Mouse (Mus musculus): ENCODE measurements around the gene Fam193a.

Fam193a gene

DNA sequence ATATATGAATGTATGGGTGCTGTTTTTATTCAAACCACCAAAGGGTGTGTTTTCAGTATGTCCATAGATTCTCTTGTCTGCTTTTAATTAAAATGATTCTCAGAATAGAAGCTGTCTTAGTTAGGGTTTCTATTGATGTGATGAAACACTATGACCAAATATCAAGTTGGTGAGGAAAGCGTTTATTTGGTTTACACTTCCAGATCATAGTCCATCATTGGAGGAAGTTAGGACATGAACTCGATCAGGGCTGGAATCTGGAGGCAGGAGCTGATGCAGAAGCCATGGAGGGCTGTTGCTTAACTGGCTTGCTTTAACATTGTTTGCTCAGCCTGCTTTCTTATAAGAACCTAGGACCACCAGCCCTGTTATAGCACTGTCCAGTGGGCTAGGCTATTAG is 12.0 kb downstream of the Fam193a start:
- DNase-seq (ENCODE audit: low spot score), result no peak

DNA sequence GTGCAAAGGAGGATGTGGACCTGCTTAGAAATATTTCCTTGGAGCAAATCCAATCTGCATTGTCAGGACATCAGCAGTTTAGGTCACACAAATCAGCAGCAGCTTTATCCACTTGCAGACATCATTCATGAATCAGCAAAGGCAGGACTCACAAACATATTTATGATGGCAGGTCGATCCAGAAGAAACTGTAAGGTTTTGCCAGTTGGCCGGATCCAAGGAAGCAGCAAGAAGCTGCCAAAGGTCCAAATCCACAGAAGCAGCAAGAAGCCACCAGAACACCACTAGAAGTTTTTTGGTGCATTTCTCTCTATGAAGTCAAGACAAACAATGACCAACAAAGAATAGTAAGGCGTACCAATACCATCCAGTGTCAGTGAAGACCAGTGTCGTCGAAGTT is 15.9 kb downstream of the Fam193a start:
- no peak for DNase-seq (ENCODE audit: low spot score)

DNA sequence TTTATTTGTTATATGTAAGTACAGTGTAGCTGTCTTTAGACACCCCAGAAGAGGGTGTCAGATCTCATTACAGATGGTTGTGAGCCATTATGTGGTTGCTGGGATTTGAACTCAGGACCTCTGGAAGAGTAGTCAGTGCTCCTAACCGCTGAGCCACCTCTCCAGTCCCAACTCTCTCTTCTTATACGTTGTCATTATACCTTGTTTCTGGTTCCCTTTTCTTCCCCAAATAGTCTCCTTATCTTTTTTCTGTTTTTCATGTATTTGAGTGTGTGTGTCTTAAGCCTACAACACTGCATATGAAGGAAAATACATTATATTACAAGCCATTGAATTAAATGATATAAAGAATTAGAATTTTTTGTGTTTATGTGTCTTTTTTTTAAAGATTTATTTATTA is 17.0 kb downstream of the Fam193a start:
- DNase-seq (ENCODE audit: low spot score), result no peak

DNA sequence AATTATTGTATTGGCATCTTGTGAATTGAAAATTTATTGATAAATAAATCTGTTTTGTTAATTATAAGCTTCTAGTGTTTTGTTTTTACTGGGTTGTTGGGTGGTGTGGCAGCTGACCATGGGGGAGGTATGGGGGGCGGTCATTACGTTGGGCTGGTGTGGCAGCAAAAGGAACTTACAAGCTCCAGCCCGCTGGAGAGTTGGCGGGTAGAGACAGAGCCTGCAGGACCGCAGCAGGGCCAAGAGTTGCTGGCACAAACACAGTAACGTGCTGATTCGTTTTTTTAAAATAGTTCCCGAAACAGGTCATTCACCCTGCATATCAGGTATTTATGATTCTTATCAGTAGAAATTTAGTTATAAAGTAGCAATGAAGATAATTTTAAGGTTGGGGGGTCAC is 23.5 kb downstream of the Fam193a start:
- no peak for DNase-seq (ENCODE audit: low spot score)

DNA sequence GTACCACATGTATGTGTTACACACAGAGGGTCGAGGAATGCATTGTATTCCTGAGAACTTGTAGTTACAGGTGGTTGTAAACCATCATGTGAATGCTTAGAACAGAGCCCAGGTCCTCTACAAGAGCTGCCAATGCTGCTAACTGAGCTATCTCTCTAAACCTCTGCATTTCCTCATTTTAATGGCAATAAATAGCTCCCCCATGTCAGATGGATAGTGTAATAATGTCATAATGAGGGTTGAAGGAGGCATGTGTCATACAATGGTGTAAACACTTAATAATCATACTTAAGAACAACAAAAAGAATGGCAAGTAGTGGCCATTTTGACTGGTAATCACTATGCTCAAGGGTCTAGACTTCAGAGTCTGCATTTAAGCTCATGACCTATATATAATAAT is 25.6 kb downstream of the Fam193a start:
- no peak for DNase-seq (ENCODE audit: low spot score)

DNA sequence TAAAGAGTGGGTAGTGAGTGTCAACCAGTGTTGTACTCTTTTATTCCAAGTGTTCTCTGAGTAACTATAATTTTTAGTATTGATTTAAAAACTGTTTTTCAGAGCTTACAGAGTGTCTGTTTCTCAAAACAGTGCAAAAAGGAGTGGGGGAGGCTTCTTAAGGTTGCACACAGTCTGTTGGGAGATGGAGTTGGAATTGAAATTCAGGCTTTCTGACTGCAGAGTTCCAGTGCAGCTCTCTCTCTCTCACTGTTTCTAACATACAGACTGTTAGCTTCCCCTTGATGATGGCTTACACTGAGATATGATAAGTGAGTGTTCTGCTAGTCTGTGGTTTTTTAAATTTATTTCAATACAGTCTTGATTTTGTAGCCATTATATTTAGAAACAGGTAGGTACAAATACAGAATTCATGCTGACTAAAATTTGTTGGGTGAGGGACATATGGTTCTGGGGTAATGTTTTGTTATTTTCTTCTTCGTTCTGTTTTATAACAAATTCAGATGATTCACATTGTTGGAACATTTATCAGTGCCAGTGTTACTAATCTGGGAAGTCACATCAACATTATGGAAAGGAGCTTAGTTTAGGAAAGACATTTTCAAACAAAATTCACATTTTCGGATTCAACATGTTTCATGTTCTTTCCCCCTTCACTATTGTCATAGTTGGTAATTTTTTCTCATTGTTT is 26.3 kb downstream of the Fam193a start:
- DNase-seq (ENCODE audit: low spot score), result no peak

DNA sequence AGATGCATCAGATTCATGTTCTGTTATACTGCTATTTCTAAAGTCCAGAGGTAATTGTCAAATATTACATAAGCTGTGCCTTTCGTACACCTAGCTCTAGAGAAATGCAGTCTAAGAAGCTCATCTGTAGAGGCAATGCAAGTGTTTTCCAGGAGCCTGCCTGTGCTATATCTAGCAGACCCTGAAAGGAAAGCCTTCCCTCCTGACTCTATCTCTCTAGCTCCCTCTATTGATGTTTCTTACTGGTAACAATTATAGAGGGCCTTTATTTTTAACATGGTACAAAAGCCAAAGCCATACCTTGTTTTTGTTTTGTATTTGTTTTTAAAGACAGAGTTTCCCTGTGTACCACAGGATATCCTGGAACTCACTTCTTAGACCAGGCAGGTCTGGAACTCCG is 28.1 kb downstream of the Fam193a start:
- no peak for DNase-seq (ENCODE audit: low spot score)

DNA sequence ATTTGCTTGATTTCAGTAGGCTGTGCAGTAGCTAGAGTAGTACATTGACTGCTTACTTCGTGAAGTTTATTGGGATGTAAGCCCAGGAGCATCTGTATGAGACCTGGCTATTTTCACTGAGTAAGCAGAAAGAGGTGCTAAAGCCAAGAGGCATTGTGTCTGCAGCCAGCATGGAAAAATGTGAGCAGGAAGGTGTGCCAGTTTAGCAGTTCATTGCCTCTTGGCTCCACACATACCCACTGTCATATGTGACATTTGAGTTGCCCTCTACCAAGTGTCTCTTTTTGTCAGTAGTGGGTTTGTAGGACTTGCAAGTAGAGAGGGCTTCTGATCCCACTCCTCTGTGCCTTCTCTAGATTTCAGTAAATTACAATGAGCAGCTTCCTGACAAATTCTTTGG is 28.6 kb downstream of the Fam193a start:
- no peak for DNase-seq (ENCODE audit: low spot score)

DNA sequence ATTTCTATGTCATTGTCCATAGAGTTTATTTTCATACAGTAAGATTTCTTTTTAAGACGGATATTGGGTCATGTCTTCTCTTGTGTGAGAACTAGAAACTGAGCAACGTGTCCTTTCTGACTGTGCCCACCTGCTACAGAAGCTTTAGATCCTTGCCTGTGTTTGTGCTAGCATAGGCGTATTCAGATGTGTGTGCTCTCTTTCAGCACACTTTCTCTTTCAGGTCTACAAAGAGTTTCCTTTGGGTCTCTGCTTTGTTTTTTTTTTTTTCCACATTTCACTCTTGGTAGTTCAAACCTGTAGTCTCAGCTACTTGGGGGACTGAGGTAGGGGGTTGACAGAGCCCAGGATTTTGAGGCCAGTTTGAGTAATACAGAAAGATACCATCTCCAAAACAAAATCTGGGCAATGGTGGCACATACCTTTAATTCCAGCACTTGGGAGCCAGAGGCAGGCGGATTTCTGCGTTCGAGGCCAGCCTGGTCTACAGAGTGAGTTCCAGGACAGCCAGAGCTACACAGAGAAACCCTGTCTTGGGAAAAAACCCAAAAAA is 37.7 kb downstream of the Fam193a start:
- DNase-seq (ENCODE audit: low spot score), result no peak

DNA sequence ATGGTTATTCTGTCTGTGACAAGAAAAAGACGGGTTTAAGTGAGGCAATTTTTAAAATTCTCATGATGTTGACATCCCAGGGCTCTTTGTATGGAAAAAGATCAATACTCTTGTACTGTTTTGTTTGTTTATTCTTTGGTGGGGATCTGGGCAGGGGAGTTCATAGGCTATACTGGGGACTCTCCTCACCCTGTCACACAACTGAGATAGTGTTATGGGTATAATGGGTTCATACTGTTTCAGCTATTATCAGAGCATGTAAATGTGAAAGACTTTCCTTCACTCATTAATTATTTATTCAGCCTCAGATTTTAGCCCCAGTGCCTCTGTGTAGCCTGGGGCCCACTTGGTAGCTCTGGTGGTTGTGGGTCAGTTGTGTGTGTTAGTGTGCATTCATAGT is 39.3 kb downstream of the Fam193a start:
- no peak for DNase-seq (ENCODE audit: low spot score)

DNA sequence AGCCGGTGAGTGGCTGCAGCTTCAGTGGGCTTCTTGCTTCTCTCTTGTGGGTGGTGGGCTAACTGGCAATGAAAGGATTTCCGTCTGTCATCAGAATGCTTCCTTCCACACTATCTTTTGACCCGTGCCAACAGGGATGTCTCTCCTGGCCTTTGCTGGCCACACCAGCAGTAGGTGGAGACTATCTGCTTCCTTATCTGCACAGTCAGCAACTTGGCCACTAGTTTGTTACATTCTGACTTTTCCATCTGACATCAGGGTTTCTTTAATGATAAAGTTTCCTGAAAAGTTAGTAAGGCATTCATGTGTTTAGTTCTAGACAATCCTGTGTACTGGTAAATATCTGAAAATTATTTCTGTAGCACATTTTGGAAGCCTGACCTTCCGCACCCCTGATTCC is 41.1 kb downstream of the Fam193a start:
- DNase-seq (ENCODE audit: low spot score), result no peak

DNA sequence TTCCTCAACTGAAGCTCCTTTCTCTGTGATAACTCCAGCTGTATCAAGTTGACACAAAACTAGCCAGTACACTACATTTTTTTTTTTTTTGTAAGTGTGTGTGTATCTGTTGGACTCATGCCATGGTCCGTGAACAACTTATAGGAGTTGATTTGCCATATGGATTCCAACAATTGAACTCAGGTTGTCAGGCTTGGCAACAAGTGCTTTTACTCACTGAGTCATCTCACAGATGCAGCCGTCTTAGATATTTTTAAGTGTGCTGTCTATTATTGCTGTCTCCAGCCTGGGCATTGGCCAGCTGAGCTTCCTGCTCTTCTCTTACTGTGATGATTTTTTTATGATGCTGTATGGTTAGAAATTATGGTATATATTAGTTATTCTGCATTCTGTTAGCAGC is 44.2 kb downstream of the Fam193a start:
- no peak for DNase-seq (ENCODE audit: low spot score)

DNA sequence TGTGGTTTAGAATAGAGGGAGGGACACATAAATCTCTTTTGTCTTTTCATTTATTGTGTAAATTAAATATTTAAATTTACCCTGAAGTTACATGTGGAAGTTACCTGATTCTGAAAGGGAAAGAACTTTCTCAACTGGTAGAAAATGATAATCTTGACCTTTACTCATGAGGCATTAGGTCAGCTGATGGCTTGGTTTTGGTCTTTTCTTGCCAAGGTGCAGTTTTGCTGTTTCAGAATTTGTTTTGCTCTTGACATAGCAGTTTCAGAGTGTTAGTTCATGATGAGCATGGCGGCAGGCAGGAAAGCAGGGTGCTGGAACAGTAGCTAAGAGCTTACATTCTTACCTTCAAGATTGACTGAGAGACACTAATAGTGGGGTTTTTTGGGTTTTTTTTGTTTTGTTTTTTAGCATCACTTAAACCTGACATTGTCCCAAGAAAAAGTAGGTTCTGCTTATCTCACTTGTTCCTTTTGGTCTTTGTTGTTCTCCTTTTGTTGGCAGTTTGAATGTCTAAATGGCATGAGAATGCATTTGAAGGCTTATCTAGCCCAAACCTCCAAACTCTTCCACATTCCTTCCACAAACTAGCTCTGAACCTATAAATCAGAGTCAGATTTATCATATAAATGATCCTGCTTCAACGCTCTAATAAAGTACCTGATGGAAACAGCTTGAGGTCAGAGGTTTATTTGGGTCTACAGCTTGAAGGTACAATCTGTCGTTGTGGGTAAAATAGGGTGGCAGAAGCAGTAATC is 47.7 kb downstream of the Fam193a start:
- no peak for DNase-seq (ENCODE audit: low spot score)

DNA sequence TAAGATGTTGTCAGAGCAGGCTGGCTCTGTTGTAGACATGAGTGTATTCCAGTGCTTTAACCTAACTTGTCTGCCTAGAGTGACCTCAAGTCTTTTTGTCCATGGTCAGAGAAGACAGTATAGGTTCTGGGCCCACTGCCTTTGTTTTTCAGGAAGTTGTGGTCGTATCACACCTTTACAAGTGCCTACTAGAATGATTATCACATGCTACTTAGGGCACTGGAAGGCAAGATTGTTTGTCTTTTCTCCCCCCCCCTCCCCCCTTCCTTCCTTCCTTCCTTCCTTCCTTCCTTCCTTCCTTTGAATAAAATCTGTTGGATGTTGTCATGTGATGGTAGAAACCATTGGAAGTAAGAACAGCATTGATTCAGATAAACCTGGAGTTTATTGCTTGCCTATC is 49.5 kb downstream of the Fam193a start:
- no peak for DNase-seq (ENCODE audit: low spot score)

DNA sequence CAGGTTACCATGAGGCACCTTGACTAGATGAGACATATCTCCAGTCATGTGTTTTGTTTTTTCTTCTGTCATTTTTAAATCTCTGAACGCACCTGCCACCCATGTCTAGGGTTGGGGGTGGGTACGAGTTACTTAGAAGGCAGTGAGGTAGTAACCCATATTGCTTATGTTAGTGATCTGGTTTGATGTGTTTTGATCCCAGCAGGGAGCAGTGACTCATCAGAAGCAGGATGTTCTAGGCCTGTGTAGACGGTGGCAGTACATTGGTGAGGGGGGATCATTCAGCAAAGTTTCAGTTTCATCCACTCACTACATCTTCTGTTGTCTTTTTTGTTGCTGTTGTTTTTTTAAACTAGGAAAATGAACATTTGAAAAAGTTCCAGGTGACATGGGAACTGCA is 61.0 kb downstream of the Fam193a start:
- DNase-seq (ENCODE audit: low spot score), result no peak

DNA sequence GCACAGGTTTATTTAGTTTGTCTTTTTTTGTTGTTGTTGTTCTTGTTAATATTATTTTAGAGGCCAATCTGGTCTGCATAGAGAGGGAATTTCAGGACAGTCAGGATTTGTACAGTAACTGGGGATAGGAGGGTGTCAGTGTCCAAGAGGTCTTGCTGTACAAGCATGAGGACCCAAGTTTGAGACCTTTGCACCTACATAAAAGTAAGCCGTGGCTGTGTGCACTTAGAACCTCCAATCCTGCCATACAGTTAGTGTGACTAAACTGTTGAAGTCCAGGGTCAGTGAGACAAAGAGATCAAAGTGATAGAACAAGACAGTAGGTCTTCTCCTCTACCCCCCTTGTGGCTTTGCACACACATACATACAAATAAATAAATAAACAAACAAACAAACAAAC is 64.1 kb downstream of the Fam193a start:
- no peak for DNase-seq (ENCODE audit: low spot score)

DNA sequence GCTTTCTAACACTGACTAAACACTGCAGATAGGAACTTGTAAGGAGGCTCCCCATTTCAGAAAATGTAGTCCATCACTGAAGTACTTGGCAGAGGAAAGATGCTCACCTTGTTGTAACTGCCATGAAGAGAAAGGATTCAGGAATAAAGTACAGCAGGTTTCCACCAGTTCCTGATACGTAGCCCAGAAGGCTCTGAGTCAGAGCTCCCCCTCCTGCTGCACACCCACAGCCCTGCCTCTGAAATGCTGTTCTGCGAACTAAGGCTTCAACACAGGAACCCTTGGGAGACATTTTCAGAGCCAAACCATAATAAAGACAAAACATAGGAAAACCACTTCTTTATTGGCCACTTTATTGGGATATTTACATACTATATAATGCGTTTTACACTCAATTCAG is 64.5 kb downstream of the Fam193a start:
- no peak for DNase-seq (ENCODE audit: low spot score)

DNA sequence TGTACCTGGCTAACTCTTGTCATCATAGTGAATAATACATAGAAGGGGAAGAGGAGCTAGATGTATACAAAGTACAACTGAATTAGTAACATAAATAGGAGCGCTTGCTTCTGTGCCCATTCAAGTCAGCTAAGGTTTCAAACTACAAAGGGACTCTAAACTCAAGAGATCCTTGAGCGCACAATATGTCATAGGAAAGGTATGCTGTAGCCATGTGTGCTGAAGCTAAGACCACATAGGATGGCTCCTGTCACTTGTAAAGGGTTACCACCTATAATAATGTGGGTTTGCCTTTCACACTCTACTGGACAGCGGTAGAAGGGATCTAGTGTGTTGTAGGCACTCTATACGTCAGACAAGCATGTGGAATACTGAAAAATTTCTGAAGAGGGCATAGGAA is 68.3 kb downstream of the Fam193a start:
- DNase-seq (ENCODE audit: low spot score), result no peak

DNA sequence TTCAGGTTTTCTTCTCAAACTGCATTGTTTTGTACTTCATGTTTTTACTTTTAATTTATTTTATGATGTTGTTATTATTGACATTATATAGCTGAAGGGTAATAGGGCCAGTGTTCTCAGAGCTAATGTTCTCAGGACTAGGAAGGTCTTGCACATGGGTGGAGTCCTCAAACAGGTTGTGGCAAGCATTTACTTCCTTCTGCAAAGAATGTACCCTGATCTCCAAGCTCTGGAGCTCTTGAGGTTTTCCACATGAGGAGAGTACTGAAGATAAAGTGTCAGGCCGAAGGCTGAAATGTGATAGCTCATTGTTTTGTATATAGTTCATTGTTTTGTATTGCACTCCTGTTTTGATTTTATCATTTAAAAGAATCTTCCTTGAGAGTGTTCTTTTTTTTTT is 68.9 kb downstream of the Fam193a start:
- DNase-seq (ENCODE audit: low spot score), result no peak

DNA sequence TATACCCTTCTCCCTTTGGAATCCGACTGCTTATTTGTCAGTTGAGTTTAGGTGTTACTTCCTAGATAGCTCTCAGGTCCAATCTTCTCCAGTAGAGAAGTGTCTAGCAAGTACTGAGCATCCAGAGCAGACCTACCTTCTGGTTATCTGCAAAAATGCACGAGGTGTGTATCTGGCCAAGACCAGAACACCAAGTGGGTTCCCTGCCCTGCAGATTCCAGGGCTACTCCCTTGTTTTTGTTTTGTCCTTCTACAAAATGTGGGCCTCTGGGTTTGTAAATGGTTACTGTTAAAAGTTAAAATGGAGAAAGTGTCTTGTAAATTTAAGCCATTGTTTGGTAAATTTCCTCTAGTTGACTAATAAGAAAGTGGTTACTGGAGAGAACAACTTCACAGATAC is 70.0 kb downstream of the Fam193a start:
- no peak for DNase-seq (ENCODE audit: low spot score)

DNA sequence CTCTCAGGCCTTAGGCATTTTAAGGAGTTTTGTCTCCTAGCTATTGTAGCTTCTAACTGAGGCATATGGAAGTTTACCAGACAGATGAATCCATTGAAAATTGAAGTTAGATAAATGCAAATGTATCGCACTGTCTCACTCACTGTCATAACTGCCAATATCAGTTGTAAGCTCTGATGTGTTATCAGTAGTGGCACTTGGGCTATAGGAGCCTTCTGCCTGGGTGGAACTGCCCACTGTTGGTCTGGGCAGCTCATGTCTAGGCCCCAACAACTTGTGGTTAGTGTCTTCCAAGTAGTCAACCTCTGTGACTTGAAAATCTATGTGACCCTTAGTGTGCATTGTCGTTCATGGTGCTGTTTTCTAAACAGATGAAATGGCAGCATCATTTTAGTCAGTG is 72.1 kb downstream of the Fam193a start:
- no peak for DNase-seq (ENCODE audit: low spot score)

DNA sequence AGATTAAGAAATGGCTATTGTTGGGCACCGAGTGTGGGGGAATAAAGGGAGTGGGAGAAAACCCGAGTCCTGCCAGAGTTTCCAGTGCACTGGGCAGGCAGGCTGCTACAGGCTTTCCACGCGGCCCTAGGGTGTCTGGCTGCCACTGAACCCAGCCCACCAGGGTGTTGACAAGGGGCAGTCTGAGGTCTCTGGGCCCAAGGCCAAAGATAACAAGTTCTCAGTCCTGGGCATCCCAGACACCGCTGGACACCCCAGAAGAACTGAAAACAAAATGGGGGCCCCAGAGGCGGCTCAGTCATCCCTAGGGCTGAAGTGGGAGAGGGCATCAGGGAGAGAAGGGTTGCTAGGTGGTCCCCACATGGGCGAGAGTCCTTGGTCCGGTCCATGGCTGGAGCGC is 76.5 kb downstream of the Fam193a start:
- no peak for DNase-seq (ENCODE audit: low spot score)

DNA sequence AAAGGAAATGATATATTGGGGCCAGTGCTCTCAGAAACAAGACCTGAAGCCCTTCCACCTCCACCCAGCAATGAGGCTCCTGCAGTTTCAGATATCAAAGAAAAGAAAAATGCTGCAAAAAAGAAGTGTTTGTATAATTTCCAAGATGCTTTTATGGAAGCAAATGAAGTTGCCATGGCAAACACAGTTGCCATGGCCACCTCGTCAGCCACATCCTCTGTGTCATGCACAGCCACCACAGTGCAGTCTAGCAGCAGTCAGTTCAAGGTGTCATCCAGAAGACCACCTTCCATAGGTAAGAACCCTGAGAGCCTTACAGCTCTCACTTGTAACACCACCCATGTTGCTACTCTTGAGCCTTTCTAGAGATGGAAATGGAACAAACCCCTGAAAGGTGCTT is 89.3 kb downstream of the Fam193a start:
- no peak for DNase-seq (ENCODE audit: low spot score)

DNA sequence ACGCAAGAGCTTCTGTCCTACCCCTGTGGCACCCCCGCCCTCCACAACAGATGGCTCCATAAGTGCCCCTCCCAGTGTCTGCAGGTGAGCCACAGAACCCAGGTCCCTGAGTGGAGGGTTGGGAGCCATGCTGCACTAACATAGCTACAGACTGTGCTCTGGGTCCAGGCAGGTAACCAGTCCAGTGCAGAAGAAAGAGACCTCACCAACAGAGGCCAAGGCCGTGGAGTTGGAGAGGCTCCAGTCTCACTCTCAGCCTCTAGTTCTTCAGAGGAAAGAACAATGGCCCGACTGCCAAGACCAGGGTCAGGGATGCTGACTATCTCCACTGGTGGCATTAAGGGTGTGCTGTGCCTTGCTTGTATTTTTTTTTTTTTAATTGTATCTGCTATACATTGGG is 91.6 kb downstream of the Fam193a start:
- no peak for DNase-seq (ENCODE audit: low spot score)

Measured in spleen, adult 12 weeks (tissue).